Mouse (Mus musculus) thymus, postnatal 10 days (tissue): ENCODE measurements around the gene 9430007A20Rik.
"Not testable (repeated sequence)": the region's sequence is repeated elsewhere in the genome, so short reads cannot be mapped to it uniquely, and the experiment has no call there.

Experiments
- DNase-seq, 2 experiments: peaks; one replicate each; pipeline ENCODE4 v3.0.0; 2021; ENCODE audit warnings: low spot score in 2 of 2

The 9430007A20Rik gene

GRCm38 (mm10) chr4:144519522-144519921 is at the start of gene 9430007A20Rik:
TSS of gene 9430007A20Rik (plus strand) at chr4:144519822.
- DNase-seq = no peak

- DNase-seq = no peak
Observed at GRCm38 (mm10) chr4:144493331-144493730, 26.3 kb upstream of the 9430007A20Rik start.

GRCm38 (mm10) chr4:144506518-144506917 is 13.1 kb upstream of the 9430007A20Rik start:
- no peak for DNase-seq

GRCm38 (mm10) chr4:144544689-144545088 is 25.1 kb downstream of the 9430007A20Rik start:
- no peak for DNase-seq

GRCm38 (mm10) chr4:144545339-144545738 is 25.7 kb downstream of the 9430007A20Rik start:
- DNase-seq = not testable (repeated sequence)

GRCm38 (mm10) chr4:144551156-144551555 is 31.5 kb downstream of the 9430007A20Rik start:
- DNase-seq = no peak

GRCm38 (mm10) chr4:144559792-144560191 is 40.2 kb downstream of the 9430007A20Rik start:
- DNase-seq = no peak

GRCm38 (mm10) chr4:144561205-144561604 is 41.6 kb downstream of the 9430007A20Rik start:
- DNase-seq = no peak

- no peak for DNase-seq
Observed at GRCm38 (mm10) chr4:144565034-144565433, 45.4 kb downstream of the 9430007A20Rik start, which contains the start of gene Gm13124. TSS of gene Gm13124 (minus strand) at chr4:144565134.

GRCm38 (mm10) chr4:144567752-144568151 is 48.1 kb downstream of the 9430007A20Rik start:
- DNase-seq = no peak
